Mouse (Mus musculus) stomach, embryonic 15.5 days (tissue): ENCODE results near the gene Vamp1. TPM values are rescaled to one million over a fixed set of nuclear protein-coding genes. Genes with fewer than 3 reads are reported as not detected.

Source experiments
- ATAC-seq: fragments of 200-750 bp; cut with Nextera tagmentation; 2 replicates; pipeline ENCODE4 v1.8.0; 2017; ENCODE audit warnings: low read depth, moderate number of reproducible peaks, moderate TSS enrichment; ENCODE audit not compliant: insufficient read depth, low FRiP score
- H3K27ac ChIP-seq: fragments of 300-500 bp; sonication (generic); 2 replicates; pipeline ENCODE4 v1.5.1; 2015; ENCODE audit warnings: mild to moderate bottlenecking, inconsistent platforms
- H3K27me3 ChIP-seq: fragments of 300-500 bp; sonication (generic); replicated peaks from 2 replicates; pipeline ENCODE4 v1.6.1; 2015; ENCODE audit warnings: inconsistent platforms
- H3K36me3 ChIP-seq: fragments of 300-500 bp; sonication (generic); 2 replicates; pipeline ENCODE4 v1.6.1; 2015; ENCODE audit warnings: inconsistent platforms
- H3K4me1 ChIP-seq: fragments of 300-500 bp; sonication (generic); 2 replicates; pipeline ENCODE4 v1.6.1; 2015; ENCODE audit warnings: inconsistent platforms
- H3K4me2 ChIP-seq: fragments of 300-500 bp; sonication (generic); 2 replicates; pipeline ENCODE4 v1.6.1; 2015; ENCODE audit warnings: mild to moderate bottlenecking, inconsistent platforms
- H3K4me3 ChIP-seq: fragments of 300-500 bp; sonication (generic); replicated peaks from 2 replicates; pipeline ENCODE4 v1.5.1; 2015; ENCODE audit warnings: inconsistent platforms
- H3K9ac ChIP-seq: fragments of 300-500 bp; sonication (generic); 2 replicates; pipeline ENCODE4 v1.6.1; 2015; ENCODE audit warnings: inconsistent platforms
- H3K9me3 ChIP-seq: fragments of 300-500 bp; sonication (generic); 2 replicates; pipeline ENCODE4 v1.6.1; 2016; ENCODE audit warnings: inconsistent platforms
- WGBS: fragments of 180-500 bp; shearing (Covaris S2); methylation state at CpG from one replicate; pipeline ENCODE4 v1.1.7; 2015; 5-methylcytosine and 5-hydroxymethylcytosine counted together
- polyA plus RNA-seq: library from polyadenylated mRNA; unstranded; fragments of >200 nt; fragmentation: Nextera tagmentation; extraction: Ambion mirVana; gene quantifications from 2 replicates; pipeline ENCODE4 v1.2.1, GENCODE M21; 2015

Gene Vamp1
- polyA plus RNA-seq, result 6.0 and 6.3 TPM in 2 replicates

DNA sequence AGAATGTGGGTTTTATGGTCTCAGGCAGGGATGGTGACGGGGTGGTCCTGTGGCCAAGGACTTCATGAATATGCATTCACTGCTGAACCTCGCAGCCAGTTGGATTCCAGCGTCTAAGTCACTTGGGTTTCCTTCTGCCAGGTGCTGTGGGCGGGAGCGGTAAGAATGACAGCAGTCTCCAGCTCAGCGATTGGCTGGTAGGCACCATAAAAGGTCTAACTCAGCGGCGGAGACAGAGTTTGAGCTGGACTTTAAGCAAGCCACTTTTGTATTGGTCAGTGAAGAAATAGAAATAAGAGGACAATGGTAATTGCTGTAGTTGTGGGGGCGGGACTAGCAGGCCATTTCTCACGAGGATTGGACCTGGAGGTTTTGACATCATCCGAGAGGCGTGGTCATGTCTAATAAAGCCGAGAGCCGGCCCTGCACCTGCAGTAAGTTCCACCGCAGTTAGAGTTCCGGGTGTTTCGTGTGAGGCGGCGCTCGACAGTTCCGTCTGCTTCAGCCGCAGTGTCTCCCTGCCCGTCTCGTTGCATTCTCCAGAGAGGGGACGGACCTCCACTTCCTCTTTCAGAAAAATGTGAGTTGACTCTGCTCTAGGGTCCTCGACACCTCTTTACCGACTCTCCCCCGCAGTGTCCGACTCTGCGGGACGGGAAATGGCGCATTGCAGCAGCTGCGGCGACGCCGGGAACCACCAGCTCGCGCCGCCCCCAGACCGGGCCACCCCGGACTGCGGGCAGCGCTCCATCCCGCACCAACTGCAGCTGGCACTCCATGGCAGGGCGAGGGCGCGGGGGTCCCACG lies at the start of gene Vamp1:
Vamp1 (plus strand) TSS at position 404 of the 807 bp plus-strand sequence.
- Histone ChIP-seq H3K4me2 (peak within 1 kb of the TSS; percentile 95), H3K4me1 (peaks cover 10% of the 10 kb centered on the region; the same call in 1 of the 2 replicates), H3K9me3 (no peaks in the 10 kb centered on the region), H3K4me3 (peak within 1 kb of the TSS; percentile 73), H3K27ac (peak within 1 kb of the TSS; percentile 69), H3K9ac (peak within 1 kb of the TSS; percentile 72; the same call in 1 of the 2 replicates), H3K27me3 (0 out of 2 replicates have a peak, but pooled peaks cover 9% of the 10 kb centered on the region), H3K36me3 (no peaks in the 10 kb centered on the region)
- ATAC-seq, result peak; percentile 96
- under 1% methylated on average over 48 of the region's 48 CpGs for WGBS

DNA sequence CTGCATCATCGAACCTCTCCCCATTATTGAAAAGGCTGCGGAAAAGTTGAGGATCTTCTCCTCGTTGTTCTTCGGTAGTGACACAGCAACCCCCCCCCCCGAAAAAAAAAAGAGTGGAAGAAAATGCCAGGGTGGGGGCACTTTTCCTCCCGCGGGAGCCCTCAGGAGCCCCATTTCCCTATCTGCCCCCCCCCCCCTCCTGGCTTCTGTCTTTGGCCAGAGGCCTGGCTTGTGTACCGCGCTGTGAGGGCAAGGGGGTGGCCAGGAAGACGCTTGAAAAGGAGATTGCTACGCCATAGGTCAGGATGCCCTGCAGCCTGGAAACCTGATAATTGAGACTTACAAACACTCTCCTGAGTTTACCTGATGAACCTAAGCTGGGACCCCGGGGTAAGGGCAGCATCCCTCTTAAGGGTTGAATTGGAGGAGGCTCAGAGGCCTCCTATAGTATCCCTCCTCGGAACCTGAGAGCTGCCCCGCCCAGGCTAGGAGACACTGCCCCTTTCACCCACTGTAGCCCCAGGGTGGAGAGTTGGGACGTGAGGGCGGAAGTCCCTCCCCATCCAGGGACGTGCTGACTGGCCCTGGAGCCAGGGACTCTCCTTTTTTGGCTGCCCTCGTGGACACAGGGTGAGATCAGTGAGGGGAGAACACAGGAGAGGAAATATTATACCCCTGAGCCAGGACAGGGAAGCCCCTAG lies 49.1 kb upstream of the Vamp1 start, which contains the start of gene Gapdh:
Gapdh (minus strand) TSS at position 417 of the 701 bp plus-strand sequence.
- Histone ChIP-seq H3K9me3 (no peaks in the 10 kb centered on the region), H3K27ac (peak within 1 kb of the TSS; percentile 98), H3K4me1 (peaks cover 34% of the 10 kb centered on the region), H3K36me3 (peaks cover 34% of the 10 kb centered on the region), H3K4me3 (peak within 1 kb of the TSS; percentile 90), H3K4me2 (peak within 1 kb of the TSS; percentile 79), H3K9ac (peak within 1 kb of the TSS; percentile 76), H3K27me3 (no peaks in the 10 kb centered on the region)
- peak; percentile 74 for ATAC-seq
- under 1% methylated on average over 18 of the region's 18 CpGs for WGBS

DNA sequence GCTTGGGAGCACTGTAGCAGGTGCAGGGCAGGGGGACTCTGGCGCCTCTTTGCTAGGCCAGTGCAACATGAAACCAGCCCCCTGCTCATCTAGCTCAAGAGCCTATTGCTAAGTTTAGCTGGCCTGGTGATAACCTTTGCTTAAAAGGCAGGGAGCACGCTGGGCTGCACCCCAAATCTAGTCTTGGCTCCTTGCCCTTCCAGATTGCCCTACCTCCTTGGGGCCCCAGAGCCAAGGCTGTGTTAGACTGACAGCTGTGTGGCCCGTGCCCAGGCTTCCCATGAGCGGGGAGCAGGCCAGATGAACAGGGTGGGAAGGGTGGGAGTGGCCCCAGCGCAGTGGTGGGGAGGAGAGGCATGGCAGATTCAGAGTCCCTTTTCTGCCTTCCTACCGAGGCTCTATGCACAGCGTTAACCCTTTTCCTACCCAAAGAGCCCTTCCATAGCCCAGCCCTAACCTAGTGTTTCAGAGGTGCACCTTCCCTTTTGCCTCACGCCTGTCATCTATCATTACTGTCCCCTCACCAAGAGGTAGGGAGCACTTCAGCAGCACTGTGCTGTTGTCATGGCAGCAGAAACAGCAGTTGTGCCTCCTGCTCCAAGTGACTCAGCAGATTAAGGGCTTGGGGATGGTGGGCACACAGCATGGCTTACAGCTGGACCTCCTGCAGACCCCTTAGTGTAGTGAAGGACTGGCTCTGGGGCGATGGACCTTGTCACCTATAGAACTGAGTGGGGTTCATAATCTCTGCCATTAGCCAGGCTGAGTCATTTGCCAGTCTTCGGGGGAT lies 48.3 kb upstream of the Vamp1 start:
- H3K36me3 ChIP-seq, result peaks cover 43% of the 10 kb centered on the region
- ATAC-seq, result peak; percentile 51
- H3K27me3 ChIP-seq, result no peaks in the 10 kb centered on the region
- H3K4me2 ChIP-seq, result peak overlapping the region; percentile 79
- WGBS, result 19% methylated on average over 10 of the region's 10 CpGs
- H3K9ac ChIP-seq, result peak overlapping the region; percentile 13
- peaks cover 31% of the 10 kb centered on the region for H3K4me1 ChIP-seq
- H3K9me3 ChIP-seq, result no peaks in the 10 kb centered on the region
- H3K4me3 ChIP-seq, result peak overlapping the region; percentile 90
- peak overlapping the region; percentile 98 for H3K27ac ChIP-seq

DNA sequence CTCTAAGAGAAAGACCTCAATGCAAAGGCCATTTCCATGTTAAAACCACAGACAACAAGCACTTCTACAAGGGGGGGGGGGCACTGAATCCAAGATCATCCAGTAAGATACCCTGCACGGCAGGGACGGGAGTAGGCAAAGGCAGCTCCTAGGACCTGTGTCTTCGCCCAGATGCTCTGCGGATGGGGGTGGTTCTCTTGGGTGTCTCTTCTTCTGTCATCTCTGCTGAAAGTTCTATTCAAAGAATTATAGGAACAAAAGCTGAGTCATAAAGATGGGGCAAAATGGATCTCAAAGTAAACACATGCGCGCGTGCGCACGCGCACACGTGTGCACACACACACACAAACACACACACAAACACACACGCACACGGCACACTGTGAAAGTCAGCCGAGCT lies 47.3 kb upstream of the Vamp1 start:
- H3K27me3 ChIP-seq, result no peaks in the 10 kb centered on the region
- H3K27ac ChIP-seq, result peak overlapping the region; percentile 98; the same call in 1 of the 2 replicates
- no peak overlapping the region for H3K4me2 ChIP-seq
- 90% methylated on average over 14 of the region's 14 CpGs for WGBS
- H3K36me3 ChIP-seq, result peaks cover 53% of the 10 kb centered on the region
- no peak overlapping the region for H3K4me3 ChIP-seq
- no peak overlapping the region for H3K9ac ChIP-seq
- H3K9me3 ChIP-seq, result no peaks in the 10 kb centered on the region
- H3K4me1 ChIP-seq, result peaks cover 31% of the 10 kb centered on the region
- ATAC-seq, result no peak

DNA sequence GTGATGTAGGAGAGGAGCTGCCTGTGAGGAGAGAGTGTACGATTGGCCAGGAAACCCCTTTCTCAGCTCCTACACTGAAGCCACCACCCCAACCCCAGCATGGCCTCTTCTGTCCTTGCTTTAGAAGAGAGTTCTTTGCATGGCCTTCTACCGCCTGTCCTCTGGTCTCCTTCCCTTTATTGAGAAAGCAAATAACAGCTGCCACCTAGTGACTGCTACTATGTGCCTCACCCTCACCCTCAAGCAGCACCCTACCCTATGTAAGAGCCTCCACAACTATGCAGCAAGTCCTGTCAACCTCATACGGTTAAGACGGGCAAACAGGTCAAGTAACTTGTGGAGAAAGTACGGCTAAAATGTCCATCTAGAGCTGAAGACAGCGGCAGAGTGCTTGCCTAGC lies 45.2 kb upstream of the Vamp1 start:
- Histone ChIP-seq H3K36me3 (peaks cover 61% of the 10 kb centered on the region), H3K4me2 (no peak overlapping the region)
- 85% methylated on average over 6 of the region's 6 CpGs for WGBS

DNA sequence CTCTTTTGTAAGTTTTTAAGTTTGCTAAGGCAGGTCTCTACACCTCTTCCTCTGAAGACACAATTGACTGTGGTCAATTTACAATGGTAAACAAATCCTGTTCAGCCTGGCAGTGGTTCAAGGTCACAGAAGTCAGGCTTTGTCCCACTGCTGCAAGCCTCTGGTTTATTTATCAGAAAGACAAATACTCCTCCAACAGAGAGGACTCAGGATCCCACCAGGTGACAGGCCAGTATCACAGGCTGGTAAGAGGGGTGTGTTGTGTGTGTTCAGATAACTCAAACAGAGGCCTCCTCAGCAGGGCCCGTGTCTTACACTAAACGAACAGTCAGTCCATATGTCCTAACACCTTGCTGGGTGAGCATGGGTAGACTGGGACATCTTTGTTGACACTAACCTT lies 42.9 kb upstream of the Vamp1 start:
- H3K27me3 ChIP-seq, result no peaks in the 10 kb centered on the region
- peaks cover 82% of the 10 kb centered on the region for H3K36me3 ChIP-seq
- no peak overlapping the region for H3K4me2 ChIP-seq
- H3K4me1 ChIP-seq, result peaks cover 4% of the 10 kb centered on the region
- ATAC-seq, result no peak
- no peak overlapping the region for H3K9ac ChIP-seq
- no peak overlapping the region for H3K4me3 ChIP-seq
- WGBS, result 61% methylated on average over 2 of the region's 2 CpGs
- H3K9me3 ChIP-seq, result no peaks in the 10 kb centered on the region
- H3K27ac ChIP-seq, result no peak overlapping the region

More for the DNA sequence above, 45.2 kb upstream of the Vamp1 start:
- ATAC-seq, result no peak
- H3K4me3 ChIP-seq, result no peak overlapping the region
- H3K27me3 ChIP-seq, result no peaks in the 10 kb centered on the region
- no peaks in the 10 kb centered on the region for H3K9me3 ChIP-seq
- no peak overlapping the region for H3K9ac ChIP-seq
- H3K27ac ChIP-seq, result no peak overlapping the region
- H3K4me1 ChIP-seq, result peaks cover 17% of the 10 kb centered on the region

DNA sequence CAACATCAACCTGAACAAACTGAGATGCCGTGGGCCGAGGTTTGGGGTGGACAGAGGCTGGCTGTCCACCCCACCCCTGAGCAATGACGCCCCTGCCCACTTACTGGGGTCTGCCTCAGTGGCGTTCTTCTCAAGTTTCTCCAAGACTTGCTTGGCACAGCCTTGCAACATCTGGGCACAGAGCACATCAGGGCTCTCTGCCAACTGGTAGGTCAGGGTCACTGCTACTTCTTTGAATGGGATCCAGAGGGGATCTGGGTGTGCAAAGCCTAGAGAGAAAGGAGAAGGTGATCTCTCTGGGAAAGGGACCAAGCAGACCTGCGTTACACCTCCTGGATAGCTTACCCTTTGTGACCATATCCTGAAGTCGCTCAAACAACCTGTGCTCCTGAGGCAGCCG lies 42.1 kb upstream of the Vamp1 start:
- no peak overlapping the region for H3K4me2 ChIP-seq
- H3K9ac ChIP-seq, result no peak overlapping the region
- H3K27ac ChIP-seq, result no peak overlapping the region
- no peak for ATAC-seq
- WGBS, result 92% methylated on average over 7 of the region's 7 CpGs
- H3K4me3 ChIP-seq, result no peak overlapping the region
- H3K4me1 ChIP-seq, result no peaks in the 10 kb centered on the region
- H3K36me3 ChIP-seq, result peaks cover 86% of the 10 kb centered on the region
- H3K27me3 ChIP-seq, result no peaks in the 10 kb centered on the region
- no peaks in the 10 kb centered on the region for H3K9me3 ChIP-seq

DNA sequence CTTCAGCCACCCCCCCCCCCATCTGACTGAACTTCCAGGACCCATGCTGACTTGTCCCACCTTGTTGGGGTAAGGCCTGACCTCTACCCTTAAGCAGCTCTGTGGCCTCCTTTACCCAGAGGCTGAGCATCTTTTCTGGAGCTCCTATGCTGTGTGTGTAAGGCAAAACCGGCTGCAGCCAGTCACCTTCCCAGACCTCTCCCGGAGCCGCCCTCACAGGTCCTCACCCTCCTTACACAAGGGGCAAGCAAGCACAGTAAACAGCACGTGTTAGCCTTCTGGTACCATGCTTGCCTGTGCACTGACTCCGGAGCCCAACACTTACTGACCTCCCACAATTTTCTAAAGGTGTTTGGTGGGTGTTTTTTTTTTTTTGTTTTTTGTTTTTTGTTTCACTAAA lies 39.9 kb upstream of the Vamp1 start:
- Histone ChIP-seq H3K4me1 (no peaks in the 10 kb centered on the region), H3K4me3 (no peak overlapping the region), H3K27ac (no peak overlapping the region), H3K9ac (no peak overlapping the region), H3K36me3 (peaks cover 90% of the 10 kb centered on the region), H3K4me2 (no peak overlapping the region), H3K27me3 (no peaks in the 10 kb centered on the region), H3K9me3 (no peaks in the 10 kb centered on the region)
- WGBS, result 88% methylated on average over 5 of the region's 5 CpGs
- no peak for ATAC-seq

DNA sequence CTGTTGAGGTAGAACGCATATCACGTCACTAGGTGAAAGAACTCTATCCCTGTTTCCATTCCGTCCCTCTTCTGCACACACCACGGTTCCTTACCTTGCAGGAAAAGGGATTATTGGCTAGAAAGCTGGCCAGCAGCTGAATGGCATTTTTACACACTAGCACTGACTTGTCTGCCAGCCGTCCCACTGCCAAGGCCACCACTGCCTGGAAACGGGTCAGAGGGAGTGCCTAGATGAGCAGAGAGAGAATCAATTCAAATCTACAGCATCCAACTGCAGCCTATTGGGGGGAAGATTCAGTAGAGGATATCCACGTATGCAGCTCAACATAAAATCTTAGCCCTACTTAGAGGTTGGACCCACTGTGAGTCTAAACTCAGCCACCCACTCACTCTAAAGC lies 35.8 kb upstream of the Vamp1 start:
- H3K4me2 ChIP-seq, result no peak overlapping the region
- no peaks in the 10 kb centered on the region for H3K27me3 ChIP-seq
- ATAC-seq, result no peak
- H3K4me3 ChIP-seq, result no peak overlapping the region
- no peak overlapping the region for H3K9ac ChIP-seq
- no peak overlapping the region for H3K27ac ChIP-seq
- peaks cover 84% of the 10 kb centered on the region for H3K36me3 ChIP-seq
- H3K4me1 ChIP-seq, result no peaks in the 10 kb centered on the region
- H3K9me3 ChIP-seq, result no peaks in the 10 kb centered on the region
- 90% methylated on average over 7 of the region's 7 CpGs for WGBS

DNA sequence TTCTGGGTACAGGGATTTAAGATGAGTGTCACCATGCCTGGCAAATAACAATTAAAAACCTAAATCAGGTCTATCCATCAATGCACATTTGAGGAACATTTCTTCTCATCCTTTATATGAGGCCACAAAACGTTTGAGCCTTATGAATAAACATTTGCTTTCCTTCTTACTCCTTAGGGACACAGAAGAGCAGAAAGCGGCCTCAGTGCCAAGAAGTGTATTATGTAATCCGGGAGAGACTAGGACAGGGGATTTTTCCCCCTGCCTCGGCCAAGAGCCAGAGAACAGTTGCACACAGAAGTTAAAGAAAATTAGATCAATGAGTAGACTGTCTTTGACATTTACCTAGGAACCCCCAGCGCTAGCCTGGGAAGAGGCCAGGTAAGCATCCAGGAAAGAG lies 33.2 kb upstream of the Vamp1 start:
- H3K9ac ChIP-seq, result no peak overlapping the region
- no peak overlapping the region for H3K4me3 ChIP-seq
- no peak overlapping the region for H3K4me2 ChIP-seq
- H3K9me3 ChIP-seq, result no peaks in the 10 kb centered on the region
- WGBS, result 80% methylated on average over 5 of the region's 5 CpGs
- peaks cover 85% of the 10 kb centered on the region for H3K36me3 ChIP-seq
- ATAC-seq, result no peak
- no peak overlapping the region for H3K27ac ChIP-seq
- H3K27me3 ChIP-seq, result no peaks in the 10 kb centered on the region
- no peaks in the 10 kb centered on the region for H3K4me1 ChIP-seq

DNA sequence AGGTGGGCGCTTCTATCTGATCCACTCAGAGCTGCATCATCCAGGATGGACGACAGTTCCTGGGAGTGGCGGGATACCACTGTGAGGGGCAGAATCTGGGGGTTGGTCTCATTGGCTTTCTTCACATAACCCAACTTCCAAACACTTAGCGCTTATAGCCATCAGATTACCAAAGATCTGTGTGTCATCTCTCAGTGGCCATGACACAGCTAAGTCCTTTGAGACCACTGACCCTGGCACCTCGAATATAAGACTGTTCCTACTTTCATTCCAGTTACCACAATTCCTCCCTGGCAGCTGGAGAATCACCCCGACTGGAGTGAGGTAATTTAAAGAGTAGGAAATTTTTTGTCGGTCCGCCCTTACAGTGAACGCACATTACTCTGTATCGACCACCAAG lies 29.1 kb upstream of the Vamp1 start:
- no peak overlapping the region for H3K4me2 ChIP-seq
- no peak overlapping the region for H3K4me3 ChIP-seq
- no peaks in the 10 kb centered on the region for H3K27me3 ChIP-seq
- 94% methylated on average over 10 of the region's 10 CpGs for WGBS
- H3K27ac ChIP-seq, result no peak overlapping the region
- ATAC-seq, result no peak
- H3K9me3 ChIP-seq, result no peaks in the 10 kb centered on the region
- peaks cover 65% of the 10 kb centered on the region for H3K36me3 ChIP-seq
- 0 out of 2 replicates have a peak, but pooled peaks cover 3% of the 10 kb centered on the region for H3K4me1 ChIP-seq
- H3K9ac ChIP-seq, result no peak overlapping the region
